Mouse (Mus musculus): ENCODE measurements around the gene Ssr2.

Ssr2 gene

DNA sequence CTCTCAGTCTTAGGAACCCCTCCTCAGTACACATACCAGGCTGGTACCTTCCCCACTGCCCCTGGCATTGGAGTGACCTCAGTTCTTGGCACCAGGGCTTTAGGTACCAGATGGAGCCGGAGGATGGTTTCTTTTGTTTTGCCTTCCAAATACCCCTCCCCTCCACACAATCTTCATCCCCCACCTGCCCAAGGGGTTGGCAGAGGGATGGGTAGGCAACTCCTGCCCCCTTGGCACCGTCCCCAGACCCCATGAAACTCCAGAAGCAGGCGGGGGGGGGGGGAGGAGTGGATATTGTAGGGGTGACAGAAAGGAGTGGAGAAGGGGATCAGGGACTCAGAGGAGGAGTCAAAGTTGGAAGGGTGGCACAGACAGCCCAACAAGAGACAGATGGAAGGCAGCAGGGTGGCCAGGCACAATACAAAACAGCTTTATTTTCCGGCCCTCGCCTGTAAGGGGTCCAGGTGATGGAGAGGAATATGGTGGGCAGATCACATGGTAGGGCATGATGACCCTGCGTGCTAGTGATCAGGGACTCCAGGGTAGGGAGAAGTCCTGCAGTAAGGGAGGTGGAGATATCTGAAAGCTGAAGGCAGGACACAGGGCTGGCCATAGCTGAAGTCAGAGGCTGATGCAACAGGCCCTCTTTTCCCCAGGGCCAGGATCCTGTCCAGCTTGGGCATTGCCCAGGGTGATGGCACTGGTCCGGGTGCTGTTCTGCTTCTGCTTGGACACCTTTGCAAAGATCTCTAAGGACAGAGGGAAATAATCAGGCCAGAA is 33.9 kb upstream of the Ssr2 start:
- no peak for DNase-seq (ENCODE audit: inconsistent ontology term)

DNA sequence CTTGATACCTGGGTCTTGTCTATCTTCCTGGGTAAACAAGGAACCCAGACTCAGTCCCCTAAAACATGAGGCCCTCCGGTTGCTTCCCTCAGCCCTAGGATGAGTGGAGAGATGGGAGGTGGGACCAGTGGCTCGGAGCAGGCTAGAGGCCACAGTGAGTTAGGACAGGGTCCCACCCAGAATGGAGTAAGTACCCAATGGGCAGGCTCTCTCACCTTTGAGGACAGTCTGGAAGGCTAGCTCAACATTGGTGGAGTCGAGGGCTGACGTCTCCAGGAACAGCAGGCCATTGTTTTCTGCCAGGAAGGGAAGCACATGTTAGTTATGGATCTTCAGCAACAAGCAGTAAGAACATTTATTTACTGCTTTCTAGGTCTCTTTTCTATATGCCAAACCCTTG is 33.2 kb upstream of the Ssr2 start:
- no peak for DNase-seq (ENCODE audit: inconsistent ontology term)

DNA sequence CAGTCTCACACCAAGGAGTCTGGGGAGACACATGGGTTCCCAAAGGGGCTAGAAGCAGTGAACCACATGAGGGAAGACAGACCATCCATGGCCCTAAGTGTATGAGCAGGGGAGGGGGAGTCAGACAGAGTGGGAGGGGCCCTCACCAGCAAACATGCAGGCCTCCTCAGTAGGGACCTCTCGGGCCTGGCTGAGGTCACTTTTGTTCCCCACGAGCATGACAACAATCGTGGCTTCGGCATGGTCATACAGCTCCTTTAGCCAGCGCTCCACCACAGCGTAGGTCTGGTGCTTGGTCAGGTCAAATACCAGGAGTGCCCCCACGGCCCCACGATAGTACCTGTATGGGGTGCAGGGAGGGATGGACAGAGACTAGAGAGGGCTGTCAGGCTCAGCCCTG is 32.5 kb upstream of the Ssr2 start:
- no peak for DNase-seq (ENCODE audit: inconsistent ontology term)

DNA sequence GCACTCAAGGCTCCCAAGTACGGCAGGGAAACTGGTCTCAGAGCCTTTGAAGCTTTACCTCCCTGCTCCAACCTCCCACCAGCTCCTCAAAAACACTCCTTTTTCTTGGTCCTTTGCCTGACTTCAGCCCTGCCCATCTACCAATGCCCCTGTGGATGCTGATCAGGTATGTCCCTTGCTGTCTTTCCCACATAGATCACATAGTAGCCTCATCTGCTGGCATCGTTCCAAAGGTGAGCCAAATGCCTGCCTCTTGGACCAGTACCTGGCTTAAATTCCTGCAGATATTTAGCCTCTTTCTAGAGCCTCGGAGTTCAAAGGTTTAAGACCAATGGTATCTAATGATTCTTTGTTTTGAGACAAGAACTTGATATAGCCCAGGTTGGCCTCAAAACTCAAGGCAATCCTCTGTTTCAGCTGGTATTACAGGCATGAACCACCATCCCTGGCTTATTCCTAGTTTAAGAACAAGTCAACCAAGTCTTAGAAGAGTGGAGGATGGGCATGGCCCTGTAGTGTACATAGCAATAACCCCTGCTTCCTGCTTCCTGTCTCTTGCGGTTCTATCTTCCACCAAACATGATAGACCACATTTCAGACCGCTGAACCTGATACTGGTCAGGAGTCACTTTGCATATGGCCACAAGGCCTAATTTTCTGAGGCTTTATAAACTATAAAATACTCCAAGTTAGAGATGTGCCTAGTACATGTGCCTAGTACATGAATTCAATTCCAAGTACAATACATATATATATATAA is 31.8 kb upstream of the Ssr2 start:
- no peak for DNase-seq (ENCODE audit: inconsistent ontology term)

DNA sequence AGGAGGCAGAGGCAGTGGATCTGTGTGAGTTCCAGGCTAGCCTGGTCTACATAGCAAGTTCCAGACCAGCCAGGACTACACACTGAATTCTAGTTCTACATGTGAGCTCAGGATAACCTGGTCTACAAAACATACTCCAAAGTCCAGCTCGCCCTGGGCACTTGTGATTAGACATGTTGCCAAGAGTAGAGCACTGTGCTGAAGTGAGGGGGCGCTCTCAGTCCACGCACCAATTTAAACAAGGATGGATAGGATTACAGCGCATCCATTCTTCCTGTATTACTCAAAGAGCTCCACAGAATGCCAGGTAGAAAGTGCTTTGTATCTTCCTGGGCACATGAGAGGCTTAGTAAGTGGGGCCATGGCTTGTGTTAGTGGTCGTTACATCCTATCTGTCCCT is 31.2 kb upstream of the Ssr2 start:
- DNase-seq (ENCODE audit: inconsistent ontology term), result no peak

DNA sequence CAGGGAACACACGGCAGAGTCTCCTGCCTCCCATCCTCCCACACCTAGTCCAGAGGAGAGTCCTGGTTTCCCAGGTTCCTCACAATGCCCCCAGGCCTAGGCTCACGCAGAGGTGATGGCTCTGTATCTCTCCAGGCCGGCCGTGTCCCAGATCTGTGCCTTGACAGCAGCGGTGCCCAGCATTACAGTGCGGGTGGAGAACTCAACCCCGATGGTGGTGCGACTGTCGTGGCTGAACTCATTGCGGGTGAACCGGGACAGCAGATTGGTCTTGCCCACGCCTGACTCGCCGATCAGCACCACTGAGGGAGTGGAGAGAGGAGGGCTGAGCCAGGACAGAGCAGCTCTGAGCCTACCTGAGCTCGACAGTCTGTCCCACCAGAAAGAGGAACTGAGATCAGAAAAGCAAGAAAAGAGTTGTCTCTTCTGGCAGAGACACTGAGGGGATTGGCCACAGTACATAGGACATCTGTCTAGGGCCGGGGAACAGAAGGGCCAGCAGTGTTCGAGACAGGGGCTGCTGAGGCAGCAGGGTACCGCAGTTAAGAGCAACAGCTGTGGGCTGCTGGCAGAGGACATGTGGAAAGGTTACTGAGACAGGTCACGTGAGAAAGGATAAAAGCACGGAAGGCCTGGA is 30.6 kb upstream of the Ssr2 start:
- no peak for DNase-seq (ENCODE audit: inconsistent ontology term)

DNA sequence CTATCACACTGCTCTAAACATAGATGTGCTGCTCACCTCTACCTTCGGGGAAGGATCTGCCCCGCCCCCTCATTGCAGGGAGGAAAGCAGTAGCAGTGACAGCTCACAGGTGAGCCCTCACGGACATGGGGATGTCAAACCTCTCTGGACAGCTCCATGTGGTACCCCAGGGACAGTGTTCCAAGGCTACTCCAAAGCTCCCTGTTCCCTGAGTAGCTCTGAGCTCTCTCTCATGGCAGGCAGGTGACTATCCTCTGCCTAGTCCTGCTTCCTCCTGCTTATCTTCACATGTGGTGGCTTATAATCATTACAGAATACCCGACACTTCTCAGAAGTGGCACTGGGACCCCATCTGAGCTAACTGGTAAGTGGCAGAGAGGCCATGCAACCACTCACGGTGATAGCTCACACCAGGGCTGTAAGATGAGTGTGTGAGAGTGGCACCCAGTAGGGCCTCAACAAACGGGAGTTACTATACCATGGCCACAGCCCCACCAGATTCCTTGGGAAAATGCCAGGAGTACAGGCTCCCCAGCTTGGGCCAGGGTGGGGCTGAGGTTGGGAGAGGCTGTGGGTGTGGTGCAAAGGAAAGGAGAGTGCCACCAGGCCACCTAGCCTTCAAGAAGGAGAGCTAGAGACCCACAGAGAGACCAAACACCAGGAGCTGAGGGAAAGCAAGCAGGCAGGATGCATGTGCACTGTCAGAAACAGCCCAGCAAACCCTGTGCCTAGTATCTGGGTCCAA is 28.8 kb upstream of the Ssr2 start:
- no peak for DNase-seq (ENCODE audit: inconsistent ontology term)

DNA sequence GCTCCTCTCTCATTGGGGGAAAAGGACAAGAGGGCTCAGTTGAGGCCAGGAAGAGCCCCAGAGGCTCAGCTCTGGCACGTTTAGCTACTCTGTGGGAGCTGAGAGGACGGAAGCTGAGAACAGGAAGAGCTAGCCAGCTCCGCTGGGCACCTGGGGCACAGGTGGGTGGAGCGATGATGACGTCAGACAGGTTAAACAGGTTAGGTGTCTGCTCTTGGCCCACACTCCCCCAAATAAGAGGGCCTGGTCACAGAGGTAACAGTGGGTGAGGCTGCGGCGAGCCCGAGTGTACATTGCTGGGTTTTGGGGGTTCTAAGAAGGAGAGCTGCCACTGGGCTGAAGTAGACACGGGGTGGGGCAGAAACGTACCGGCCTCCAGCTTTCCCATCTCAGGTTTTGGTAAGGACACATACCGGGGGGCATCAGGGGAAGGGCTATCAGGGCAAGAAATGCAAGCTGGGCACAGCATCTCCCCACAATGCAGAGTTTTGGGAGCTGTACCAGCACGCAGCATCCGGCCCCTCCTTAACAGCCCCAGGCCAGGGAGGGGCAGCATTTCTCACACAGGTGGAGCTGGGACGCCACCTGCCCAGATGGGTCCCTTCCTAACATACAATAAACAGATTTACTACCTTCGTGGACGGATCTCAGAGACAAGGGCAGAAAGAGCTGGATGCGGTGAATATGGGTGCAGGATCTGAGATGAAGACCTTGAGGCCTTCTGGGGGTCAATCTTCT is 27.3 kb upstream of the Ssr2 start, which contains the start of gene Rab25:
Gene Rab25, minus strand, starts transcription at position 121 of the 738 bp plus-strand sequence.
- DNase-seq (ENCODE audit: inconsistent ontology term), result no peak

DNA sequence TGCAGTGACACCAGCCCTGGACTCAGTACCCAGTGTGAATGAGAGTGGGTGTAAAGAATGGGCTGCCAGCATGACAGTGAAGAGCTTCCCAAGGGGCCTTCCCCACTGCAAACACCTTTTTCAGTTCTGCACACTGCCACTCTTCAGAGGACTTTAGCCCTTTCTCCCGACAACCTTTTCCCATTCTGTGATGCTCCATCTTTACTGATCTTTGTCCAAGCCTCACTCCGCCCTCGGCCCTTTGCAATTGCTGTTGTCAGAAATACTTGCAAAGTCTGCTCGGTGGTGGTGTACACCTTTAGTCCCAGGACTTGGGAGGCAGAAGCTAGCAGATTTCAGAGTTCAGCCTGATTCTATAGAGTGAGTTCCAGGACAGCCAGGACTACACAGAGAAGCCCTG is 24.1 kb upstream of the Ssr2 start:
- no peak for DNase-seq (ENCODE audit: inconsistent ontology term)

DNA sequence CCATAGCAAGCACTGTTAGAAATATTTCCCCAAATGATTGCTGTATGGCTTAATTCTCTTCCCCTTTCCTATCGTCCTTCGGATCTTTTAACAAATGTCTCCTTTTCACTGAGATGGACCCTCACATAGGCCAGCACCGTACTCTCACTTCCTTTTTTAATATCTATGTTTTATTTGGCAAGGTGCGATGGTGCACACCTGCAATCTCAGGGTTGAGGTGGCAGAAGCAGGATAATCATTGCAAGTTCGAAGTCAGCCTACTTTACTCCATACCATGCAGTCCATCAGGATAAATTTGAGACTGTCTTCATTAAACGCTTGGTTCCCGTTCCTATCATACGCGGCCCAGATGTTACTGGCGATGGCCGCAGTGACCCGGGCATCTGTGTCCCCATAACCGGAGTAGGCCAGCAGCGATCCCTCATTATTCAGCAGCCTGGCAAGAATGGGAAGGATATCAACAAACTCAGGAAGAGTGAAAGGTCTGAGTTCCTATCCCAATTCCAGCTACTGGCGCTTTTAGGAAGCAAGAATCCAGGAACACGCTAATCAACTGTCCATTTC is 23.5 kb upstream of the Ssr2 start:
- DNase-seq (ENCODE audit: inconsistent ontology term), result no peak

DNA sequence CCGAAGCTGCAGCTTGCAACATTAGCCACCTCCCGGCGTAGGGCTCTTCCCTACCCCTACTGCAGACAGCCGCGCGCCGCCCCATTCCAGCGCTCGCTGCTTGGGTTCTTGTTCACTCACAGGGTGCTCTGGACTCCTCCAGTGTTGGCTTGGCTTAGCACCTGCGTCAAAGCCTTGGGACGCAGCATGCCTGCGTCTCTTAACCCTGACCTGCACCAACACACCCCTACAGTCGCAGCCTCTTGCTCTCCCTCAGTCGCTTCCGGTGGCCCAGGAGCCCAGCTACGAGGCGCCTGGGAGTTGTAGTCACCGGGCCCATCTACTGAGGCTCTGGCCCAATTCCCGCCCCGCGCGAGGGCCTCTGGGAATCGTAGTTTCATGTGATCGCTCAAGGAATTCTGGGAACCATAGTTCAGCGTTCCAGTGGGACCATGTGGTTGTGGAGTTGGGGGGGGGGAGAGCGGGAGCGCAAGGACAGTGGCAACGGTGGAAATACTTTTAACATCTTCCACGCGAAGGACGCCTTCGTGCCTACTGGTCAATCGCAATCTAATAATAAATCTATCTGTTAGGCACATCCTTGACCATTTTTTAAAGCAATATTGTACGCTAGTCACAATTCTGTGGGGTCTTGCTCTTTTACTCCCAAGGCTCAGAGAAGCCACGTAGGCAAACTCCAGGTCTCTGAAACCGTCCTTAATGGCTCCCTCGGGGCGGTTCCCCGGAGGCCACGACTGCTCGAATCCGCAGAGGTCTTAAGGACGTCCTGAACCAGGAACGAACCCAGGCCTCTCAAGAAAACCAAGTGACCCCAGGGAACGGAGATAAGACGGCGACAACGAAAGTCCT is 22.8 kb upstream of the Ssr2 start, which contains the start of gene Lamtor2:
Gene Lamtor2, minus strand, starts transcription at position 399 of the 849 bp plus-strand sequence.
- DNase-seq (ENCODE audit: inconsistent ontology term), result peak; percentile 100

DNA sequence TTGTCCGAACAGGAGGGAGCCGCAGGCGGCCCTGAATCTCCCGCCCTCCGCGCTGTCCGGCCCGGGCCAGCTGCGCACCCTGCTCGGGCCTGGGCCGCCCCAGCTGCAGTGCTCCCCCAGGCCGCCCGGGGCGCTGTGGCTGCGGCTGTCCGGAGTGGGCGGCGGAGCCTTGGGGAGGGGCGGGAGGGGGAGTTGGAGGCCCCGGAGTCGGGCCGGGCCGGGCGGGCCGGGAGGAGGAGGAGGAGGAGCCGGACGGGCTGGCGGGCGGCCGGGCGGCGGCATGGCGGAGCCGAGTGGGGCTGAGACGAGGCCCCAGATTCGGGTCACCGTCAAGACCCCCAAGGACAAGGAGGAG is 22.2 kb upstream of the Ssr2 start, which contains the start of gene Ubqln4:
Gene Ubqln4, plus strand, starts transcription at position 234 of the 355 bp plus-strand sequence.
- DNase-seq (ENCODE audit: inconsistent ontology term), result peak; percentile 97

DNA sequence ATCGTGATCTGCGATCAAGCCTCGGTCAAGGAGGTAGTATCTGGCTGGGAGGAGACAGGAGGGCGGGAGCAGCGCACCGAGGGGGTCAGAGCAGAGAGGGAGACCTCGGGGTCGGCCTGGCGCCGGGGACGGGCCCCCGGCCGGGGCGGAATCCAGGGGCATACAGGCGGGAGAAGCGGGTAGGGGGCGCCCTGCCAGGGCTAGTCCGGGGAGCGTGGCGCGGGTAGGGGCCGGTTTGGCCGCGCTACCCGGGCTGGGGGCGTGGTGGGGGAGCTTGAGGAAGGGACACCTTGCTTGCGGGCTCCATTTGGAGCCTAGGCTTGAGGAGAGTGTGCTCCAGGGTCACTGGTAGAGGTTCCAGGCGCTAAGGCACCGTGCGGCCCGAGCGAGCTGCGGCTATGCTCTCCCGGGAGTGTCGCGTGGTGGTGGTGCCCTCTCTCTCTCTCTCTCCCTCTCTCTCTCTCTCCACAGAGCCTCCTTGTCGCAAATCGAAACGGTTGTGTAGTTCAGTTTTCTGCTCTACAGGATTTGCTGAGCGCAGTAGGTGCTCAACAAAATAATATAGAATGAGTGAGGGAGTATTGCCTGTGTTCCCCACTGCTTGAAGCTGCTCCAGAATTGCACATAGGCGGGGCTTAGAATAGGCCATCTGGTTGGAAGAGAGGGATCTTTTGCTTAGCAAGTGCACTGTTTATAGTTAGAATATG is 21.6 kb upstream of the Ssr2 start:
- DNase-seq (ENCODE audit: inconsistent ontology term), result peak; percentile 62

DNA sequence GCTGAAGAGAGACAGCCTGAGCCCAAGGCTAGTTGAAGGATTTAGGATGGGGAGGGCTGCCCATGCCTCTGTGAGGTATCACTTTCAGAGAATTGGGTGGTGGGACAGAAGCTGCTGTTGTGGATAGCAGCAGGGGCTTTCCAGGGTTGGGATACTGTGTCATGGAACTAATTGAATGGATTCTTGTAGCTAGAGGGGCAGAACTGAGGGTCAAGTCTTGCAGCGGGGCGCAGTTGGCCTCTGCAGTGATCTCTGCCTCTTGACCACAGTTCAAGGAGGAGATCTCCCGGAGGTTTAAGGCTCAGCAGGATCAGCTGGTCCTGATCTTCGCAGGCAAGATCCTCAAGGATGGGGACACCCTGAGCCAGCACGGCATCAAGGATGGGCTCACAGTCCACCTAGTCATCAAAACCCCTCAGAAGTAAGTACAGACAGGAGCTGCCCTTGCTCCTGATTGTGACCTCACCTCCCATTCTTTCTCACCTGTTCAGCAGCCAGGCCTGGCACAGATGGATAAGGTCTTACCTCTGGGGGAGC is 20.5 kb upstream of the Ssr2 start:
- DNase-seq (ENCODE audit: inconsistent ontology term), result no peak

DNA sequence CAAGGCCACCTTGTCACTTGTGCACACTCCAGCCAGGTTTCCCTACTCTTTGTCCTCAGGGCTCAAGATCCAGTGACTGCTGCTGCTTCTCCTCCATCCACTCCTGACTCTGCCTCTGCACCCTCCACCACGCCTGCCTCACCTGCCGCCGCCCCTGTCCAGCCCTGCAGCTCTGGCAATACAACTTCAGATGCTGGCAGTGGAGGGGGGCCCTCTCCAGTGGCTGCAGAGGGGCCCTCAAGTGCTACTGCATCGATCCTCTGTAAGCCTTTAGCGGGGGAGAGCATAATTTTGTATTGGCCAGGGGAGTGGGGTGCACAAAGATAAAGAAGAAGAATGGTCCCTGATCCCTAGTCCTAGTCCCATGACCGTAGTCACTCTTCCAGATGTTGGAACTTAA is 19.9 kb upstream of the Ssr2 start:
- DNase-seq (ENCODE audit: inconsistent ontology term), result no peak

DNA sequence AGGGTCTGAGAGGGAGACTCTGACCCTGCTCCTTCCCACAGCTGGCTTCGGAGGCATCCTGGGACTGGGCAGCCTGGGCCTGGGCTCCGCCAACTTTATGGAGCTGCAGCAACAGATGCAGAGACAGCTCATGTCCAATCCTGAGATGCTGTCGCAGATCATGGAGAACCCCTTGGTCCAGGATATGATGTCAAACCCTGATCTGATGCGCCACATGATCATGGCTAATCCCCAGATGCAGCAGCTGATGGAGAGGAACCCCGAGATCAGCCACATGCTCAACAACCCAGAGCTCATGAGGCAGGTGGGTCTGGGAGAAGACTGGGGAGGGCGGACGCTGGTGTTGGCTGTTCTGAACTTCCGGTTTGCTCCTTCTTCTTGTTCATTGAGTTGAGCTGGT is 19.1 kb upstream of the Ssr2 start:
- DNase-seq (ENCODE audit: inconsistent ontology term), result no peak

DNA sequence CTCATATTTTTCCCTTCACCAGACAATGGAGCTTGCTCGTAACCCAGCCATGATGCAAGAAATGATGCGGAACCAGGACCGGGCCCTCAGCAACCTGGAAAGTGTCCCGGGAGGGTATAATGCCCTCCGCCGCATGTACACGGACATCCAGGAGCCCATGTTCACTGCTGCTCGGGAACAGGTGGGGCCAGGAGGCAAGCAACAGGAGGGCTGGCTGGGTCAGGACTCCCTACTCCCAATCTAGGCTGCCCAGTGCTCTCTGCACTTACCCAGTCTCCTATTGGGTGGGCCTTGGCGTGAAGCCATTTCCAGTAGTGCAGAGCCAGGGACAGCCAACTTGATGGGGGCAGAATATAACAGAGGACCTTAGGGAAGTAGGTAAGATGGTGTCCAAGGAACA is 16.1 kb upstream of the Ssr2 start:
- DNase-seq (ENCODE audit: inconsistent ontology term), result no peak

DNA sequence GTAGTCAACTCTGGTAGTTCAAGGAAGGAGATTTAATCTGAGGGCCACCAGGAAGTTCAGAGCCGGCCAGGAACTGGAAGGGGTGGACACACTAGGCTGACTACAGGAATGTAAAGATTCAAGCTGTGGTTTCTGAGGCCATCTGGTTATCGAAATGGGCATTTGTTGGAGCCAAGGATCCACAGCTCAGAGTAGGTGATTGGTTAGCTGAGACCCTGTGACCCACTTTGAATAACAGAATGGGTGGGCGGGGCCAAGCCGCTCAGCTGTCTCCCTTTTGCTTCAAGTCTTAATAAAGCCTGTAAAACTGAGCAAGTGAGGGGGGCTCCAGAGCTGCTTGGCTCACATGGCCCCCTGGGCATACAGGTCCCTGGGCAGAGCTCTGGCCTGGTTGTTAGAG is 13.7 kb upstream of the Ssr2 start:
- peak; percentile 80 for DNase-seq (ENCODE audit: inconsistent ontology term)

DNA sequence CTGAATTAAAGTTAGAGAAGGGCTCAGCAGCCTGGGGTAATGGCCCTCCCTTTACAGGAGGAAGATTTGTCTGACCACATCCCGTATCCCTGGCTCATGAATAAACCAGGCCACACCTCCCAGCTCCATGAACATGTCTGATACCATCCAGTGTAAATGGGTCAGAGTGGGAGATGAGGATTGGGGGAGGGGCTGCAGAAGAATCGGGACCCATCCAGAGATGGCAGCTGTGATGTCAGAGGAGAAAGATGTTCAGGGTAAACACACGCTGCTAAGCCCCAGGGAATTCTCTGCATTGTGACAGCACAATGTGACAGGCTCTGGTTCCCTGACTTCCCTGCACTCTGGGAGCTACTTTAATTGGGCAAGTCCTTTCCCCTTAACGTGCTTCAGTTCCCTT is 12.2 kb upstream of the Ssr2 start:
- peak; percentile 61 for DNase-seq (ENCODE audit: inconsistent ontology term)
